Mouse (Mus musculus): ENCODE results near the gene Olfr785. TPM values are rescaled to one million over a fixed set of nuclear protein-coding genes. Genes with fewer than 3 reads are reported as not detected.
"Not testable (repeated sequence)": the region's sequence is repeated elsewhere in the genome, so short reads cannot be mapped to it uniquely, and the experiment has no call there.

Olfr785 gene
- polyA plus RNA-seq (2015; fragmentation: Nextera tagmentation; extraction: Ambion mirVana) = not detected in 2 replicates

DNA sequence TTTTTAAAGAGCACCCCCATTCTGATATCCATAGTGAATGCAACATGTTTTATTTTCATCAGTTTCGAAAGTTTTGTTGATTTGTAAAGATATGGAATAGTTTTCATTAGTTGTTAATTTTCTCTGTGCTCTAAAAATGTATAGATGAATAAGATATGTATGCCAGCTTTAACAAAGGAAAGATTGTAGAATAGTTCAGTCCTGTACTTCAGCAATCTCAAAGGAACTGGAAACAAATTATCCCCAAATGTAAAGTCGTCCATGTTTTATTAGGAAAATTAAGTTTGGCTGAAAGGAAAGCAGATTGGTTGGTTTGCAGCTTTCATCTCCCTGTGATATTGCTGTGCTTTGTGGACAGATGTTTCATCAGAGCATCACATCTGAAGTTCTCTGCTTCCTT lies at the start of gene Olfr785:
Gene Olfr785 (plus strand): TSS at position 301 of the 400 bp plus-strand sequence.
- Histone ChIP-seq H3K27ac (replicated peaks) (no peak within 1 kb of the TSS), H3K4me1 (replicated peaks) (no peaks in the 10 kb centered on the region), H3K27me3 (no peaks in the 10 kb centered on the region), H3K4me2 (no peak within 1 kb of the TSS), H3K9me3 (no peaks in the 10 kb centered on the region), H3K4me3 (no peak within 1 kb of the TSS), H3K36me3 (no peaks in the 10 kb centered on the region), H3K9ac (no peak within 1 kb of the TSS)
- WGBS = 79% methylated on average over 2 of the region's 2 CpGs
- no peak for ATAC-seq (ENCODE audit: low read depth)

DNA sequence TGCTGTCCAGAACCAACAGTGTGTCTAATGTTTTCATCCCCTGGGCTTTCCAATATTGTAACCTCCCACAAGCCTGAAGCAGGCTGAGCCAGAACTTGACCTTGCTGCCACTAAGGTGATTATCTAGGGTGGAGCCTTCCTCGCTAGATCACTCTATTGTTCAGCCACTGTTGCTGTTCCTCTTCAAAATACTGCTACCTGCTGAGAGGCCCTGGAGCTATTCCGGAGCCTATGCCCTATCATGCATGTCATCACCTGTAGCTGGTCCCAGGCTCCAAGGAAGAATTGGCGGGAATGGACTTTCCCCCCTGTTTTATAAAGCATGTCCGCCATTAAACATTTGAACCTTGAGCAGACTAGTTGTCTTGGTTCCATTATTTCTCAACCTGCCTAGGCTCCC lies 48.7 kb upstream of the Olfr785 start:
- WGBS = 85% methylated on average over 4 of the region's 4 CpGs
- not testable (repeated sequence) for H3K27ac ChIP-seq (replicated peaks); H3K36me3 ChIP-seq; H3K4me1 ChIP-seq (replicated peaks); H3K27me3 ChIP-seq; H3K4me2 ChIP-seq; H3K4me3 ChIP-seq; H3K9me3 ChIP-seq; H3K9ac ChIP-seq; ATAC-seq (ENCODE audit: low read depth)

DNA sequence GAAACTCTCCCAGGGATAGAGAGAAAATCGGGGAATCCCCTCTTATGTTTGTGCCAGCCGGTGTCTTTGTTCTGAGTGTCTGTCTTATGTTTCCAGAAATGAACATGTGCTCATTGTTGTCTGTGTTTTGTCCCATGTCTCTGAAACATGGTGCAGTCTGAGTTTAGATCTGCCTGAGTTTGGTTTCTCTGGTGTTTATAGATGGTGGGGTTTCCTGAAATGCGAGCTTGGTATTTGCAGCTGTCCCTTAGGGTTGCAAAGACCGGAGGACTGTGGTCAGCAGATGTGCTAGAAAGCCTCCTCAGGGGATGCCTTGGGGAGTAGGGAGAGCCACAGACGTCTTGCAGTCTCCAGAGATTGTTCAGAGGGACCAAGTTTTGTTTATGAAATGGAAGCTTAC lies 47.9 kb upstream of the Olfr785 start:
- WGBS = 81% methylated on average over 5 of the region's 5 CpGs
- Histone ChIP-seq H3K36me3 (no peaks in the 10 kb centered on the region), H3K4me3 (no peak overlapping the region), H3K27ac (replicated peaks) (no peak overlapping the region), H3K9ac (no peak overlapping the region), H3K4me2 (no peak overlapping the region), H3K9me3 (no peaks in the 10 kb centered on the region), H3K27me3 (no peaks in the 10 kb centered on the region), H3K4me1 (replicated peaks) (no peaks in the 10 kb centered on the region)
- no peak for ATAC-seq (ENCODE audit: low read depth)

DNA sequence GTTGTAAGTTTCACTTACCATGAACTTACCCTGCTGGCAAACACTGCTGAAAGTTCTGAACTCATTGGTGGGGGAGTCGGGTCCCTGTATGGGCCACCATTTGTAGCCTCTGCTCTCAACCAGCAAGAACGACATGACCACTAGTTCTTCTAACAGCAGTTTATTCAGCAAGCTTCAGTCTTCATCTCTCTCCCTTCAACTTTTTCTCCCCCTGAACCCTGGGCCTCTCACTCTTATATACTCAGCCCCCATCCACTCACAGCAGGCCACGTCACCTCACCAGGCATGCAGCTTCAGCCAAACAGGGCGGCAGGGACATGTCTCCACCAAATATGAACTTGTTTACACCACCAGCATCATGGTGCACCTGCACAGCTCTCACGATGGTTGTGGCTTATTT lies 31.2 kb upstream of the Olfr785 start:
- not testable (repeated sequence) for H3K9me3 ChIP-seq; H3K36me3 ChIP-seq; ATAC-seq (ENCODE audit: low read depth); H3K27me3 ChIP-seq; H3K4me1 ChIP-seq (replicated peaks); H3K27ac ChIP-seq (replicated peaks); H3K4me3 ChIP-seq; H3K4me2 ChIP-seq; H3K9ac ChIP-seq
- WGBS = 90% methylated on average over 5 of the region's 5 CpGs

DNA sequence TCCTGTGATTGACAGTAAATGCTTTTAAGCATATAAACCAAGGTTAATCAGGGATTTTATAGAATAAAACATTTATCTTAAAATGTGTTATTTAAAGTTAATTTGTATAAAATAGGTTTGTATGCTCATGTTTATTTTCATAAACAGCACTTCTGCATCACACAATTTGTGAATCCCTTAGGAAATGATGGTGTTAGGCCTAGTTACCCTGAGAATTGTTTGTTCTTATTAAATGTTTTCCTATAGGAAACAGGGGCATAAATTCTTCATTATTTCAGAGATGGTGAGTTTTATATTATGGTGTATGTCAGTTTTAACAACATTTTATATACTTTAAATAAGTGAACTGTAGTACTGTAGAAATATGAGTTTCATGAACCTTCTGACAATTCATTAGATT lies 21.4 kb upstream of the Olfr785 start, which contains the start of gene Olfr784:
Gene Olfr784 (plus strand): TSS at position 301 of the 400 bp plus-strand sequence.
- H3K36me3 ChIP-seq = no peaks in the 10 kb centered on the region
- no peaks in the 10 kb centered on the region for H3K27me3 ChIP-seq
- H3K4me1 ChIP-seq (replicated peaks) = no peaks in the 10 kb centered on the region
- no peak within 1 kb of the TSS for H3K4me3 ChIP-seq
- H3K27ac ChIP-seq (replicated peaks) = no peak within 1 kb of the TSS
- no peak within 1 kb of the TSS for H3K9ac ChIP-seq
- ATAC-seq (ENCODE audit: low read depth) = no peak
- H3K9me3 ChIP-seq = no peaks in the 10 kb centered on the region
- H3K4me2 ChIP-seq = no peak within 1 kb of the TSS

DNA sequence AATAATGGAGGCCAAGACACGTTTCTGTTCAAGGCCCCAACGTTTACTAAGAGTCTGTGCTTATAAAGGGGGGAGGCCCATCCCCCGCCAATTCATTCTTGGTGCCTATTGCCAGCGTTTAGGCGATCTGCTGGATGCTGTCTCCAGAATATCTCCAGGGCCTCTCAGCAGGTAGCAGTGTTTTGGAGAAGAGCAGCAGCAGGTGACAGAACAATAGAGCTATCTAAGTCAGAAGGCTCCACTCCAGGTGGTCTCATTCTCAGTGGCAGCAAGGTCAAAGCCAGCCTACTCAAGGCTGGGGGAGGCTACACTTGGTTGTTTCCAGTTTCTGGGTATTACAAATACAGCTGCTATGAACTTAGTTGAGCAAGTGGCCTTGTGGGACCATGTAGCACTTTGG lies 4.3 kb upstream of the Olfr785 start:
- H3K27ac ChIP-seq (replicated peaks) = no peak overlapping the region
- 46% methylated on average over 5 of the region's 5 CpGs for WGBS
- no peaks in the 10 kb centered on the region for H3K36me3 ChIP-seq
- no peak overlapping the region for H3K4me3 ChIP-seq
- no peaks in the 10 kb centered on the region for H3K4me1 ChIP-seq (replicated peaks)
- no peak overlapping the region for H3K4me2 ChIP-seq
- ATAC-seq (ENCODE audit: low read depth) = no peak
- H3K9me3 ChIP-seq = no peaks in the 10 kb centered on the region
- H3K27me3 ChIP-seq = no peaks in the 10 kb centered on the region
- no peak overlapping the region for H3K9ac ChIP-seq

DNA sequence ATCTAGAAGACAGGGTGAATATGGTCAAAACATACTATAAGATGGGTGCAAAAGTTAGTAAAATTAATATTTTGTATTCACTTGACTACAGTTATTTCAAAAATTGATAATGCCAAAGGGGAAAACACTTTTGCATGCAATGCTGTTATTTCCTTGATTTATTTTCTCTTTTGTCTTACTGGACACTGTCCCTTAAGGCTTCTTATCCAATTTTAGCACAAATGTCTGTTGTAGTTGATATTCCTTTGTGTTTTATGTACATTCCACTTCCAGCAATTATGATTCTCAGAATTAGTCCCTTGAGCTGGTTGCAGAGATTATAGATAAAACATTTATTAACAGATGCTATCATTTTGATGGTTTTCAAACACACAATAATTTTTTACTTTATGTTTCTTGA lies 21.8 kb downstream of the Olfr785 start, which contains the start of gene Olfr786:
Gene Olfr786 (plus strand): TSS at position 301 of the 400 bp plus-strand sequence.
- no peak for ATAC-seq (ENCODE audit: low read depth)
- Histone ChIP-seq H3K9ac (no peak within 1 kb of the TSS), H3K36me3 (no peaks in the 10 kb centered on the region), H3K4me2 (no peak within 1 kb of the TSS), H3K27ac (replicated peaks) (no peak within 1 kb of the TSS), H3K4me3 (no peak within 1 kb of the TSS), H3K27me3 (no peaks in the 10 kb centered on the region), H3K9me3 (no peaks in the 10 kb centered on the region), H3K4me1 (replicated peaks) (no peaks in the 10 kb centered on the region)

Other genes with a start within 250 kb of the Olfr785 start
- not detected in 2 replicates for gene Olfr771, start 240.7 kb upstream of the Olfr785 start, polyA plus RNA-seq (2015; fragmentation: Nextera tagmentation; extraction: Ambion mirVana)
- not detected in 2 replicates for gene Olfr772, start 227.5 kb upstream of the Olfr785 start, polyA plus RNA-seq (2015; fragmentation: Nextera tagmentation; extraction: Ambion mirVana)
- not detected in 2 replicates for gene Olfr773, start 218.0 kb upstream of the Olfr785 start, polyA plus RNA-seq (2015; fragmentation: Nextera tagmentation; extraction: Ambion mirVana)
- not detected in 2 replicates for gene Olfr774, start 169.2 kb upstream of the Olfr785 start, polyA plus RNA-seq (2015; fragmentation: Nextera tagmentation; extraction: Ambion mirVana)
- gene Olfr775, start 157.0 kb upstream of the Olfr785 start, polyA plus RNA-seq (2015; fragmentation: Nextera tagmentation; extraction: Ambion mirVana) = not detected in 2 replicates
- gene Olfr776, start 146.3 kb upstream of the Olfr785 start, polyA plus RNA-seq (2015; fragmentation: Nextera tagmentation; extraction: Ambion mirVana) = not detected in 2 replicates
- not detected in 2 replicates for gene Olfr777, start 133.9 kb upstream of the Olfr785 start, polyA plus RNA-seq (2015; fragmentation: Nextera tagmentation; extraction: Ambion mirVana)
- gene Olfr780, start 87.3 kb upstream of the Olfr785 start, polyA plus RNA-seq (2015; fragmentation: Nextera tagmentation; extraction: Ambion mirVana) = not detected in 2 replicates
- gene Olfr781, start 76.6 kb upstream of the Olfr785 start, polyA plus RNA-seq (2015; fragmentation: Nextera tagmentation; extraction: Ambion mirVana) = not detected in 2 replicates
- gene Olfr782, start 56.6 kb upstream of the Olfr785 start, polyA plus RNA-seq (2015; fragmentation: Nextera tagmentation; extraction: Ambion mirVana) = not detected in 2 replicates
- gene Olfr784, start 21.3 kb upstream of the Olfr785 start, polyA plus RNA-seq (2015; fragmentation: Nextera tagmentation; extraction: Ambion mirVana) = 0.08 TPM in 1 of 2 replicates, not detected in the other
- not detected in 2 replicates for gene Olfr786, start 21.9 kb downstream of the Olfr785 start, polyA plus RNA-seq (2015; fragmentation: Nextera tagmentation; extraction: Ambion mirVana)
- 0.14 TPM in 1 of 2 replicates, not detected in the other for gene Olfr787, start 56.4 kb downstream of the Olfr785 start, polyA plus RNA-seq (2015; fragmentation: Nextera tagmentation; extraction: Ambion mirVana)
- not detected in 2 replicates for gene Olfr788, start 65.6 kb downstream of the Olfr785 start, polyA plus RNA-seq (2015; fragmentation: Nextera tagmentation; extraction: Ambion mirVana)
- not detected in 2 replicates for gene Olfr789, start 79.3 kb downstream of the Olfr785 start, polyA plus RNA-seq (2015; fragmentation: Nextera tagmentation; extraction: Ambion mirVana)
- gene Olfr790, start 93.1 kb downstream of the Olfr785 start, polyA plus RNA-seq (2015; fragmentation: Nextera tagmentation; extraction: Ambion mirVana) = not detected in 2 replicates
- gene Olfr791, start 116.4 kb downstream of the Olfr785 start, polyA plus RNA-seq (2015; fragmentation: Nextera tagmentation; extraction: Ambion mirVana) = not detected in 2 replicates
- gene Olfr792, start 133.7 kb downstream of the Olfr785 start, polyA plus RNA-seq (2015; fragmentation: Nextera tagmentation; extraction: Ambion mirVana) = not detected in 2 replicates
- gene Olfr794, start 162.2 kb downstream of the Olfr785 start, polyA plus RNA-seq (2015; fragmentation: Nextera tagmentation; extraction: Ambion mirVana) = not detected in 2 replicates
- not detected in 2 replicates for gene Olfr796, start 207.1 kb downstream of the Olfr785 start, polyA plus RNA-seq (2015; fragmentation: Nextera tagmentation; extraction: Ambion mirVana)
- gene Olfr798, start 222.5 kb downstream of the Olfr785 start, polyA plus RNA-seq (2015; fragmentation: Nextera tagmentation; extraction: Ambion mirVana) = not detected in 2 replicates
- not detected in 2 replicates for gene Olfr799, start 232.1 kb downstream of the Olfr785 start, polyA plus RNA-seq (2015; fragmentation: Nextera tagmentation; extraction: Ambion mirVana)